Mouse (Mus musculus): ENCODE measurements at regions not wholly inside any gene's neighbourhood (a gene's known extent, or its start where the extent isn't known, plus 50 kb on each side); places are given as distances from the start of the nearest gene placed in this dataset.

- no peak for DNase-seq
These were observed 87.0 kb upstream of the Hs6st1 start for GRCm38 (mm10) chr1:35981226-35981625.

- no peak for DNase-seq
These were observed 84.8 kb upstream of the Hs6st1 start for GRCm38 (mm10) chr1:35983361-35983760.

GRCm38 (mm10) chr1:35985318-35985717 is 82.9 kb upstream of the Hs6st1 start:
- no peak for DNase-seq

- peak in 1 of 2 experiments; percentile 7 for DNase-seq
These were observed 81.5 kb upstream of the Hs6st1 start for GRCm38 (mm10) chr1:35986666-35987065.

- DNase-seq, result no peak
These were observed 75.8 kb upstream of the Hs6st1 start for GRCm38 (mm10) chr1:35992227-35992909.

- no peak for DNase-seq
These were observed 75.3 kb upstream of the Hs6st1 start for GRCm38 (mm10) chr1:35992937-35993336.

- DNase-seq, result no peak
These were observed 72.5 kb upstream of the Hs6st1 start for GRCm38 (mm10) chr1:35995691-35996090.

- no peak for DNase-seq
These were observed 66.9 kb upstream of the Hs6st1 start for GRCm38 (mm10) chr1:36001319-36001718.

- DNase-seq, result no peak
These were observed 66.4 kb upstream of the Hs6st1 start for GRCm38 (mm10) chr1:36001821-36002220.

GRCm38 (mm10) chr1:36003592-36003991 is 64.6 kb upstream of the Hs6st1 start:
- DNase-seq, result no peak

- no peak for DNase-seq
These were observed 59.6 kb upstream of the Hs6st1 start for GRCm38 (mm10) chr1:36008598-36008997.

GRCm38 (mm10) chr1:36009010-36009619 is 59.1 kb upstream of the Hs6st1 start:
- DNase-seq, result no peak

GRCm38 (mm10) chr1:36010151-36010550 is 58.0 kb upstream of the Hs6st1 start:
- DNase-seq, result no peak

GRCm38 (mm10) chr1:36010834-36011233 is 57.4 kb upstream of the Hs6st1 start:
- no peak for DNase-seq

GRCm38 (mm10) chr1:36012081-36012765 is 56.0 kb upstream of the Hs6st1 start:
- DNase-seq, result peak in 1 of 2 experiments; percentile 14

- peak in 1 of 2 experiments; percentile 41 for DNase-seq
These were observed 54.3 kb upstream of the Hs6st1 start for GRCm38 (mm10) chr1:36013823-36014341.

- DNase-seq, result no peak
These were observed 53.8 kb upstream of the Hs6st1 start for GRCm38 (mm10) chr1:36014372-36014771.

GRCm38 (mm10) chr1:36015210-36015609 is 53.0 kb upstream of the Hs6st1 start:
- DNase-seq, result no peak

GRCm38 (mm10) chr1:36016566-36016965 is 51.6 kb upstream of the Hs6st1 start:
- DNase-seq, result no peak

- DNase-seq, result peak; percentile 25 to 62
These were observed 51.1 kb upstream of the Hs6st1 start for GRCm38 (mm10) chr1:36017061-36017461.

- DNase-seq, result no peak
These were observed 50.5 kb upstream of the Hs6st1 start for GRCm38 (mm10) chr1:36017656-36018055.
